Mouse (Mus musculus) CH12F3 (cell line): Measurements from ENCODE around the gene Syn2.

ENCODE experiments used
- in situ Hi-C: fragments of 300-500 bp; cut with MboI; formaldehyde crosslinking; loops from 2 replicates; pipeline ENCODE4 v1.14.3; 2020; ENCODE audit warnings: low sequenced_read_pairs

Syn2 gene

DNA sequence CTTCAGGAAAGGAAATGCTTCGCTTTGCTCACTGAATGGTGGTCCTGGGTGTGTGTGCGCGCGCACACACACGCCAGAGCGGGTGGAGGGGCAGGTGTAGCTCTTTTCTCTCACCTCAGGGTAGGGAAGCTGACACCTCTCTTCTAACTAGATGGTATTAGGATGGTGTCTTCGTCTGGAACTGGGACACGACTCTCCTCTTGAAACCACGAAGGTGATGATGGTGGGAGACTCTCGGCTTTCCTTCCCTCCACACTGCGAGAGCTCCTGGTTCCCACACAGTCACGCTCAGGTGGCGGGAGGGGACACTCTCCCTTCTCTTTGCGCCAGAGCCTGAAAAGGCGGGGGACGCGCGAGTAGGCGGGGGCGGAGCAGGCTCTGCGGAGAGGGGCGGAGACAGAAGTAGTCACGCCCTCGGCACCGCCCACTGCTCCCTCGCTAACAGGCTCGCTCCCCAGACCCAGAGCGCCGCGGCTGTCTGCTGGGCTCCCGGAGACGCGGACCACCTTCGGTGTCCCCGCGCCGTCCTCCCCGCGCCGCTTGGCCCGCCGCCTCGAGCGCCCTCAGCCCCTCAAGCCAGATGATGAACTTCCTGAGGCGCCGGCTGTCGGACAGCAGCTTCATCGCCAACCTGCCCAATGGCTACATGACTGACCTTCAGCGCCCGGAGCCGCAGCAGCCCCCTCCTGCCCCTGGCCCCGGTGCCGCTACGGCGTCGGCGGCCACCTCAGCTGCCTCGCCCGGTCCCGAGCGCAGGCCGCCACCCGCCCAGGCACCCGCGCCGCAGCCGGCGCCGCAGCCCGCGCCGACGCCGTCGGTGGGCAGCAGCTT, at the start of gene Syn2:
Gene Syn2 (plus strand): TSS at position 402 of the 831 bp plus-strand sequence.
- in situ Hi-C loops = no loop called here

DNA sequence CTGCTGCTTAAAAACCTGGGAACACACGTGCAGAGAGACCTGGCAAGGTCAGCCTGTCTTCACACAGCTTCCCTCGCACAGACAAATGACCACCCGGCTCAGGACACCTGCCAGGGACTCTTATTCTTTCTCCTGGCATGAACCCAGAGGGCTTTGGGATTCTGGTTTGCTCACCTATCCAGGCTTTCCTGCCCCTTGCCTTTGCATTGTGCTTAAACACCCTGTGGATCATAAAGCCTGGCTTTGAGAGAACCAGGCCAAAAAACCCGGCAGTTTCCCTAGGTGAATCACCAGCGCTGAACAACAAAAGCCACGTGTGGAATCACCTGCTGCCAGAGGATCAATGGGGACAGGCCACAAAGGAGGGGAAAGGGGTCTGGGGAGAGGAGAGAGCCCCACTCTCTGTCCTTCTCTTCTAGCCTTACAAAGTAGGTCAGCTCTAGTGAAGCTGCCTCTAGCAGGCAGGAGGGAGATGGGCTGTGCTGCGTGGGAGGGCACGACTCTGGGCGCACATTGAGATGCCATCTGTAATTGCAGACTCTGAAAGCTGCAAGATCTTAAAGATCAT, 49.3 kb upstream of the Syn2 start:
- in situ Hi-C loops = no loop called here

DNA sequence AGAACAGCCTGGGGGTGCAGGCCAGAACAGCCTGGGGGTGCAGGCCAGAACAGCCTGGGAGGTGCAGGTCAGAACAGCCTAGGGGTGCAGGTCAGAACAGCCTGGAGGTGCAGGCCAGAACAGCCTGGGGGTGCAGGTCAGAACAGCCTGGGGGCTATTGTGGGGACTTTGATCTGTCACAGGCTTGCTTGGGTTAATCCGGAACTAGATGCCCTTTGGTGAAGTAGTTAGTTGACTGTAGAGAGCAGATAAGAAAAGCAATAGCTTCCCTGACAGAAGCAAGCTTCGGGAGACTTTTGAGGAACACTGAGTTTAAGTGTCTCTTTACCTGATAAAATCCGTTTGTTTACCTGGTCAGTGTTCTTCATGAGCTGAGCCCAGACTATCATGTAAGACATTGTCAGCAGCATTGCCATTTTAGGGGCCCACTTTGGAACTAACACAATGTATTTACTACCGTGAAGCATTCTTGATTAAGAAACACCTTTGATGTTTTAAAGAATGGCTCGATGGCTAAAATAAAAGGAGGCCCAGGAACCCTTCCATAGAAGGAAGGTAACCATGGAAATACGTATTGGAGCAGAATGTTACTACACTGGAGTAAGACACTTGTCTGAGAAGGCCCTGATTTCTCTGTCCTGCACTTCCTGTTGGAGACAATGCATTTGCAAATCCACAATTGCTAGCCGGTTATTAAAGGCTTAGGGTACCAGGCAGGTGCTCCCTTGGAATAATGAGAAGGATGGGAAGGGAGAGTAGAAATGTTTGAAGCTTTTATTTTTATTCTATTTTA, 46.2 kb upstream of the Syn2 start:
- in situ Hi-C loops = no loop called here

DNA sequence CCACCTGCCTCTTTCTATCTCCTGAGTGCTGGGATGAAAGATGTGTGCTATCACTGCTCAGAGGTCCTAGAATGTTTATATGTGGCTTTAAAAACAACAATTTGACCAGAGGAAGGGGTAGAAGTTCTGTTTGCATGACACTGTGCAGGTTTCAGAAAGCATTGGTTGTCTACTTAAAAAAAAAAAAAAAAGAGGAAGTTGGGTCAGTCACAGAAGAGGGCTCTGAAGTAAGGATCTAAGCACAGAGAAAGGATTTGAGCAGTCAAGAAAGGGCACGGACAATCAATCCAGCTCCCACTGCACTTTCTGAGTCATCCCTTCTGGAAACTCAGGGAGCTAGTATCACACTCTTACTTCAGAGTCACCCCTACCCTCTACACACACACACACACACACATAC, 43.0 kb upstream of the Syn2 start:
- in situ Hi-C loops = no loop called here

DNA sequence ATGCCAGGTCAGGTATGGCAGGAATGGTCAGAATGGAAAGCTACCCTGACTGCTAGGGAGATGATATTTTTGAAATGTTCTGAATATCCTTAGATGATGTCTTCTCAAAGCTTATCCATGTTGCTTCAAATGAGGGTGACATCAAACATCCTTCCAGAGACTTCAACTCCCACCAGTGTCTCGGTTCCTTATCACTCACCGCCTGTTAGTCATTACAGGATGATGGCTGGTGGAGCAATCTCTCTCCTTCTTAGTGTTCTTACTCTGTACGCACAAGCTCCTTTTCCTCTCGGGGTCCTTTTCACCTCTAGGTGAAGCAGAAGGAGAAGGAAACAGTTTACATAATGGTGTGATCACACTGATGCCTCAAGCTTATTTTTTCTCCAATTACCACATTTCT, 32.2 kb upstream of the Syn2 start:
- in situ Hi-C loops = no loop called here

DNA sequence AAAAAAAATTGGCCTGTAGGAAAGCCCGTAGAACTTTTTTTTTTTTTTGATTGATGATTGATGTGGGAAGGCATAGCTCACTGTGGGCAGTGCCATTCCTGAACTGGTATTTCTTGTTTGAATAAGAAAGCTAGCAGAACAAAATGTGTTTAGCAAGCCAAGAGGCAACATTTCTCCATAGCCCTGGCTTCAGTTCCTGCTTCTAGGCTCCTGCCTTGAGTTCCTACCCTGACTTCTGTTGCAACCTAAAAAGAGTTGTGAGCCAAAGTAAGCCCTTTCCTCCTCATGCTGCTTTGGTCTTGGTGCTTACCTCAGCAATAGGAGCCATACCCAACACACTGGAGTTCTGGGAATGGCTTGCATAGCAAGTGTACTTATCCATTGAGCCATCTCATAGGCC, 23.3 kb upstream of the Syn2 start:
- in situ Hi-C loops = no loop called here

DNA sequence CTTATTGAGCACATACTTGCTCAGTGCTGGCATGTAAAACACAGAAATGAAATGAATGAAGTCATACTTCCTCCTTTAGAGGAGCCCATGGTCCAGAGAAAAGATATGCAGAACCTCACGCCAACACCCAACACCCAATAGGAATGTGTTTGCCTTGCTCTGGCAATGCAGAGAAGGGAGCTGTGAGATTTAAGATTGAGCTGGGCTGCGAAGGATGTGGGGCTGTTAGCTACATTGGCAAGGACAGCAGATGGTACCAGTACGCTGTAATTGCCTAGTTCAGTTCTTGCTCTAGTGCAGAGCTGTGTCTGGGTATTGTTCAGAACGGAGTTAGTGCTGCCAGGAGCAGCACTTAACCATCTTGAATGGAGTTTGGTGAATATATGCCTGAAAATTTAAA, 12.5 kb upstream of the Syn2 start:
- in situ Hi-C loops = no loop called here

DNA sequence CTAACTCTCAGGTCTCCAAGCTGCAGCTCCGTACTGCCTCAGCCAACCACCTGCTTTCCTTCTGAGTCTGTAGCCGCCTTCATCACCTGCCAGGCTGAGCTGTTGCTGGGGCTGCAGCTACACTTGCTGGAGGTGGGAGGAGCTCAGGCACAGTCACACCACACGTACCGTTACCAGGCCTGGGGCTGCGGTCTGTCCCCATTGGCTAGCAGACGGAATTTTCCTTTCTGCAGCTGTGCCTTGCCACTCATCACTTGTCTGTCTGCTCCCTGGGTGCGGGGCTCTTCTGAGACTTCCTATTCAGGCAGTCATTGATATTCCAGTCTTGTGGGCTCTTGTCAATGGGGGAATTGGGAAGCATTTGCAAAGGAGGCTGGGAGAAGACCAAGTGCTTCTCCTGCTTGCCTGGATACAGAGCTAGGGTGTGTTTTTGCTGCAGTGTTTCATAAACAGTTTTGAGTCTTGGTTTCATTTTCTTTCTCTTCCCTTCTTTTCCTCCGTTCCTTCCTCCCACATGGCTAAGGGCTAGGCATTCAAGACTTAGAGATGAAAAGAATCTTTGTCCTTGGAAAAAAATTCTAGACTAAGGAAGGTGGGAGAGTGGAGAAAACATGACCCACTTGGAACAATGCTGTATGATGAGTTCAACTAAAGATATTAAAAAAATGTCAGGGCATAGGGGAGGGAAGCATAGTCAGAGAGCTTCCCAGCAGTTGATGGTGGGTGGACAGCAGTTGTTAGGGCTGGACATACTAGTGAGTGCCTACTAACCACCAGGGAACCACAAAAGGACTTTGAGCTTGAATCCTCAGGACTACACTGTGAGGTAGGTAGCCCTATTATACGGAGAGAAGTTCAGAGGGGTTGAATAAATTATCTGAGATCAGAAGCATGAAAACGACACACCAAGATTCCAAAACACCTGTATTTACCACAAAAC, 11.2 kb upstream of the Syn2 start:
- in situ Hi-C loops = no loop called here

DNA sequence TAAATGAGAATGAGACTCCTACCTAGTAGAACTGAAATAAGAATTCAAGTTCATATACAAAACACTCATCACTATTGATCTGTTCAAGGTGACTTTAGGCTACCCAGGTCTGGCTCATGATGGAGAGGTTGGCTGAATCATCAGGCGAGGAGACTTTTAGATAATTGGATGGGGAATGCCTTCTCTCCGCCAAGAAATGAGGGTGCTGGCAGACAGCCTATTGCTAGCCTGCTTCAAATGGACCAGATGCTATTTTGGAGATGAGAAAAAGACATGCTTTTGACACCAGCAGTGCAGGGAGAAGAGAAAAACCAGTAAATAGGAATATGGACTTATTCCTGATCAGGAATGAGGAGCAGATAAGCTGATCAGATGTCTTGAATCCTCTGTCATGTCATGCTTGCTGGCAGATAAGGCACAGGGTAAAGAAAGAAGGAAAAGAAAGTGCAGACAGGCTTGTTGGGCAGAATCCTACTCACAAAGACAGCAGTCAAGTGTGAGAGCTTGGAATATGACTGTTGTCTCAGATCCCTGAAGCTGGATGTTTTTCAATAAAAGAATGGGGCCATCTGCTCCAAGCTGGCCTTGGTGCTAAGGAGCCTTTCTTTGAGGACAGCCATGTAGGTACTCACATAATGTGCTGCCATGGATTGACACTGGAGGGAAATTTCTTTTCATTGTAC, 9.9 kb upstream of the Syn2 start:
- in situ Hi-C loops = no loop called here

DNA sequence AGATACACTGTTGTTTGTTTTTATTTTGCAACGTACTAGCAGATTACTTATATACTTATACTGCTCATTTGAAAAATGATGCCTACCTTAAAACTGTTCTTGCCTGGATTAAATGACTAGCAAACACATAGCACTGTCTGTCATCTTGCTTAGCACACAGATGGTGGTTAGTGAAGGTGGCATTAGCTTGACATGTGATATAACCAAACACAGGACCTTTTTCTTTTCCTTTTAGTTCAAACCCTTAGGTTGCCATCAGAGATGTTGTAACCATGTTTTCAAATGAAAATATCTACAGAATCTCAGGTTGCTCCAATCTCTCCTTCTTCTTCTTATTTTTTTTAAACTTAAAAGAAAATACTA, 9.4 kb upstream of the Syn2 start:
- in situ Hi-C loops = no loop called here

DNA sequence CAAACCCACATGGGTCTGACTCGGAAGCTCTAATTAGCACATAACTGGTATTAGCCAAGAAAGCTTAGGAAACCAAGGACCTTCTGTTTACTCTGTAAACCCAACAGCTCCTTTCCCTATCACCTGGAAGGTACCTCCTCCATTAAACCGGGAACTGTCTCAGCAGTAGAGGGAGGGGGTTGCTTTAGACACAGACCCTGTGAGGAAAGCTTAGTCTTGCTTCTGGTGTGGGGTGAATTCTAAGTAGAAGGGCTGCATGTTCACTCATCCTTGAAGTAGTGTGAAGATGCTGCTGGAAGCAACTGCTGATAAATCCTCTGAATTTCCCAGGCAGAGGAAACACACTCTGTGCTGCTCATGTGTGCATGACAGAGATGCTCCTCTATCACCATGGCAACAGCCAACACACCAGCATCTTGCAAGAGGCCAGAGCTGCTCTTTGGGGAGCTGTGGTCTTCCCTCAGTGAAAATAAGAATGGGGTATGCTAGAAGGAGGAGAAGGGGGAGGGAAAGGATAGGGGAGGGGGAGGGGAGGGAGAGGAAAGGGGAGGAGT, 8.4 kb upstream of the Syn2 start:
- in situ Hi-C loops = no loop called here

DNA sequence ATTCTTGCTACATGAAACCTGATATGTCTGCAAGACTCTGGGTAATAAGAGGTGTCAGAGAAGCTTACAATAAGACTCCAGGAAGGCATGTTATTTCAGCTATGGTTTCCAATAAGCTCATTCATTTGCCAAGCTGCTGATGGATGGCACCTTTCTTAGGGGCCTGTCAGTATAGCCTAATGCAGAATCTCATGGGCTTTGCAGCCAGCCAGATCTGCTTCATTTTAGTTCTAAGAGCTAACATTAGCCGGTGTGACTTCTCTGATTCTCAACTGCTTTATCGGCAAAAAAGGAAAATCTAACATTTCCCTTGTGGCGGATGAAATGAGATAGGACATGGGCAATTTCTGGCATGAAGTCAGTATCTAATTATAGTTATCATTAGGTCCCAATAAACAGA, 7.9 kb upstream of the Syn2 start:
- in situ Hi-C loops = no loop called here

DNA sequence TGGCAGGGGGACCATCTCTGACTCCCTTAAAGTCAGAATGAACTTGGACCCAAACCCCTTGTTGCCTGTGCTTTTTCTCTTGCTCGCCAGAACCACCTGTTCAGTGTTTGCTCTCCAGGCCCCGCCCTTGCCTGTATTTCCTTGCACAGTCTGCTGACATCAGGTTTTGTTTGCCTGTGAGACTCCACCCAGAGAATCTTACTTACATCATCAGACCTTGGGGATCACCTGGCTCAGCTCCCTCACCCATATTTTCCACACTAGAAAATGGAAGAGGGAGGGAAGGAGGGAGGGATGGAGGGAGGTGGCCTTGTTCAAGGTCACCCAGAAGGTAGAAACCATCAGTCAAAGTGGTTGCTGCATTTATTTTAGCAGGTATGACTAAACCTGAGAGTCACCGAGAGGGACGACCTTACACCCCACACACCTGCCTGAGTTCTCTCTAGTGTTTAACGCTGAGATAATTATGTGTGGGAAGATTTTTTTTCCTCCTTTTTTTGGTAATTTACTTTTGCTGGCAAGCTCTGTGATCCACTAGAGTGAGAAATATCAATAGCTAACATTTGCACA, 7.4 kb upstream of the Syn2 start:
- in situ Hi-C loops = no loop called here

DNA sequence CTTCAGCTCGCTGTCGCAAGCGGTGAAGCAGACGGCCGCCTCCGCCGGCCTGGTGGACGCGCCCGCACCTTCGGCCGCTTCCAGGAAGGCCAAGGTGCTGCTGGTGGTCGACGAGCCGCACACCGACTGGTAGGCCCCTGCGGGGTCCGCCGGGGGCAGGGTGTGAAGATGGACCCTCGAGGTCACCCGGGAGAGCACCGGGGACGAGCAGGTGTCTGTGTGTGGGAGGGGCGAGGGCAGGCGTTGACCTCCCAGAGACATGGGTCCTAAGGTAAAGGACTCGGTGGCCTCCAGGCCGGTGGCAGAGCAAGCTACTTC, 589 bp downstream of the Syn2 start:
- in situ Hi-C loops = no loop called here

DNA sequence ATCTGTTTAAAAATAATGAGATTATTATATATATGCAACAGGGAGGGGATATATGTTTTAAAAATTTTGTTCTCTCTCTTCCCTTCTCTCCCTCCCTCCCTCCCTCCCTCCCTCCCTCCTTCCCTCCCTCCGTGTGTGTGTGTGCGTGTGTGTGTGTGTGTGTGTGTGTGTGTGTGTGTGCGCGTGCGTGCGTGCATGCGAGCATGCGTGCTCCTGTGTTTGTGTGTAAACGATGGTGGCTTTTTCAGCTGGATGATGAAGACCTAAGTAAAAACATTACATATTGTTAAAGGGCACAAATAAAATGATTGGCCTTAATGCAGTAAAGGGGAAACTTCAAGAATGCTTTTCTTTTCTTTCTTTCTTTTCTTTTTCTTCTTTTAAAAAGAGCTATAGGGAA, 1.5 kb downstream of the Syn2 start:
- in situ Hi-C loops = no loop called here

DNA sequence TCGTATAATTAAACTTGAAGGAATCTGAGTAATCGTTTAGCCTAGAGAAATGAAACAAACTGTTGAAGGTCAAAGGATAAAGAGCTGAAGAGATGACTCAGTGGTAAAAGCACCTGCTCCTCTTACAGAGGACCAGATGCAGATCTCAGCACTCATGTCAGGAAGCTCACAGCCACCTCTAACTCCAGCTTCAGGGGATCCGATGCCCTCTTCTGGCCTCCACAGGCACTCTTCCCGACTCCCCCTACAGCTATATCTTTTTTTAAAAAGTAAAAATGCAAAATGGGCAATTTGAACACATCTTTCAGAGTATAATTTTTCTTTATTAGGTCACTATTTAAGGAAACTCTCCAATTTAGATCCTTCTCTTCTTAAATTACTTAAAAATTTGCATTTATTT, 6.7 kb downstream of the Syn2 start:
- in situ Hi-C loops = no loop called here

DNA sequence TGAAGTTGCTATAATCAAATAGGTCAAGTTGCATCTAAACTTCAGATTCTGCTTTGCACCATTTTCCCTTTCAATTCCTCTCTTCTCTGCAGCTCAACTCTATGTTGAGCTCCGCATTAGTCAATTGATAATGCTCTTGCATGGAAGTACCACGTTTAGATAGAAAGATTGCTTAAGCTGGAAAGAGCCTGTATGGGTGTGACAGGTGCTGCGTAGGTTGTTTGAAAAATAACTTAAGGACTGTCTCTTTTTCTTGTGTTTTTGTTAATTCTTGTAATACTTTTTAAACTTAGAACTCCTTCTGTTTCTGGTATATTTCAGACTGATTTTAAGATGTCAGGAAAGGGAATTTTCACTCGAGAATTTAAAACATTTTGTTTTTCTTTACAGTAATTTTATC, 26.5 kb downstream of the Syn2 start:
- in situ Hi-C loops = no loop called here

DNA sequence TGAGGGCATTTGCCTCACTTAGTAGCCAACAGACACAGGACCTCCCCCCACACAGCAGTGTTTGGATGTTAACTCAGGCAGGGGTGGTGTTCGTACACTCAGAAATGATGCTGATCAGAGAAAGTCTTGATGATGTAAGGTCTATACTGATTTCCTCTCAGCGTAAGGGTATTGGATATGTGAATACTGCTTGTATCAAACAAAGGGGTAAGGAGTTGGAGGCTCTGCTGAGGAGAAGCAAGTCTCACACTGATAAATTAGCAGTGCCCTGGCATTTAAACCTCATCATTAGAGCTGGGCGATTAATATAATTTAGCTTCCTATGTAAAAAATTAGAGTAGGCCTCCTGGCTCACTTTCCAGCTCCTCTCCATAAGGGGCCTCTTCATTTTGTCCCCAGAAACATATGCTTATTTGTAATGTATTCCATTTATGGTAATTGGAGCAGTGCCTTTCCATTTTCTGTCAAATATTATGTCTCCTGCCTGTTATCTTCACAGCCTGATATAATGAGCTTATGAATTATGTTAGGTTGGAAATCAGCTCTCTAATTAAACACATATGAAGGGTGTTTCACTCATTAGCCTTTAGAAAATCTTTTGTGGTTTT, 31.3 kb downstream of the Syn2 start:
- in situ Hi-C loops = no loop called here

DNA sequence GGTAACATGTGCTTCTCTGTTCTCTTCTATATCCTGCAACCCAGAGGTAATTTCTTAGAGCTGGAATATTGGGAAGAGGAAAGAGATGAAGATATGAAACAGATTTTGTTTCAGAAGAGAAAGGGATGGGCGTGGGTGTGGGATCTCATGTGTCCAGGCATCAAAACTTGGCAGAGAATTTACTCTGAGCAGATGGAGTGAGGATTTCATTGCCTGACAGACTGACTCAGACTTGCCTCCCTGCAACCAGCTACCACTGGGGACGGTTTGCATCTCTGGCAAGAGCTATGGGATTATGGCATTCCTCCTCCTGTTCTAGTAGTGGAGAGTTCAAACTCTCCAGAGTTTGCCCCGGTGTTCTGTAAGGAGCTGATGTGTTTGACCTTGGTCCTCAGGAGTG, 34.2 kb downstream of the Syn2 start:
- in situ Hi-C loops = no loop called here

DNA sequence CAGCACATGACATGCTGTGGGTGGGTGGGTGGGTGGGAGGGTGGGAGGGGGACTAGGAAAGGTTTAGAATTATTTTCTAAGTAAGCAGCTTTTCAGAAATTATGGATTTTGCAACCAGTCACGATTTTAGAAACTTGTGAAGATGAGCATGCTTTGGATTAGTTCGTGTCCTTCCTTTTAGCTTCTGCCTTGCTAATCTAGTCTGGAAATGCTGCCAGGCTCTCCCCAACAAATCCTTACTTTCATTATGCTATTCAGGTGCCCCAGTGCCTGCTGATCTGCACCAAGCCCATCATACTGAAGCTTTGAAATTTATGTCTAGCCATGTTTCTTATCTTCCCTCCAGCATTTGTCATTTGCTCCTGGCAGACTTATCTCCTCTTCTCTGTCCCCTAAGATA, 34.8 kb downstream of the Syn2 start:
- in situ Hi-C loops = no loop called here
